In genomic region chr3:36496746-36497145, GRCm38 (mm10) we compare ENCODE assay signal across 9 mouse cellular contexts. TPM values are rescaled to one million over a fixed set of nuclear protein-coding genes. Genes with fewer than 3 reads are reported as not detected.
DNase-seq lines count a peak whose midpoint lies in the region; ATAC-seq and TF ChIP-seq lines count a peak whose summit lies in the region.
"Had no signal": no experiment of that assay in that cellular context is flagged by ENCODE, and none has a peak within 500 bp of the region (broad histone marks: within the 10 kb centered on the region; RNA-seq: fewer than 3 reads in every experiment).

No protein-coding gene starts in this region.

- no peaks in the 10 kb centered on the region for H3K36me3 ChIP-seq in kidney, adult 2 months (ENCODE audit: control insufficient read depth, insufficient read depth, low read length)
- H3K36me3 ChIP-seq in limb, embryonic 14.5 days (ENCODE audit: control insufficient read depth, insufficient read depth, low read length), result no peaks in the 10 kb centered on the region
- no peaks in the 10 kb centered on the region for H3K36me3 ChIP-seq in thymus, adult 2 months (ENCODE audit: control insufficient read depth, insufficient read depth, low read length)

- no peaks in the 10 kb centered on the region; the same call in 1 of the 2 replicates for H3K4me1 ChIP-seq in cortical plate, adult 2 months (ENCODE audit: control insufficient read depth, insufficient read depth, low read length)
- H3K4me1 ChIP-seq in kidney, adult 2 months (ENCODE audit: control insufficient read depth, insufficient read depth, low read length), result no peaks in the 10 kb centered on the region
- H3K4me1 ChIP-seq in limb, embryonic 14.5 days (ENCODE audit: control insufficient read depth, insufficient read depth, low read length), result peaks cover 6% of the 10 kb centered on the region; the same call in 1 of the 2 replicates
- no peaks in the 10 kb centered on the region for H3K4me1 ChIP-seq in thymus, adult 2 months (replicated peaks; ENCODE audit: control insufficient read depth, insufficient read depth, low read length)

- no peak overlapping the region for H3K4me2 ChIP-seq in limb, embryonic 14.5 days (replicated peaks; ENCODE audit: low read depth, low read length, severe bottlenecking)

- no peak overlapping the region for H3K9ac ChIP-seq in limb, embryonic 14.5 days (ENCODE audit: low read depth, low read length, severe bottlenecking)

- WGBS in kidney, adult 2 months, result 14% methylated on average over 14 of the region's 14 CpGs
- 19% methylated on average over 14 of the region's 14 CpGs for WGBS in limb, embryonic 14.5 days
- 18% methylated on average over 14 of the region's 14 CpGs for WGBS in thymus, adult 2 months

- H3K27ac ChIP-seq in cortical plate, adult 2 months (ENCODE audit: insufficient read depth, low read length), result no peak overlapping the region
- H3K27ac ChIP-seq in kidney, adult 2 months (ENCODE audit: insufficient read depth, low read depth, low read length), result no peak overlapping the region
- H3K27ac ChIP-seq in limb, embryonic 14.5 days (replicated peaks; ENCODE audit: low read depth, low read length), result no peak overlapping the region
- H3K27ac ChIP-seq in thymus, adult 2 months (ENCODE audit: control insufficient read depth, insufficient read depth, low read length), result no peak overlapping the region

- H3K9me3 ChIP-seq in limb, embryonic 14.5 days (ENCODE audit: control insufficient read depth, low read length), result no peaks in the 10 kb centered on the region

- peak; percentile 74 for TF ChIP-seq CTCF in cortical plate, adult 2 months (IDR thresholded peaks at IDR 0.05; ENCODE audit: extremely low read depth, insufficient read depth, low read length)
- peak; percentile 78 for TF ChIP-seq CTCF in kidney, adult 2 months (conservative IDR thresholded peaks at IDR 0.05; ENCODE audit: insufficient read depth, insufficient read length, low read depth, low read length)
- peak; percentile 72; the same call in 1 of the 2 replicates for TF ChIP-seq CTCF in thymus, adult 2 months (IDR thresholded peaks at IDR 0.05; ENCODE audit: borderline replicate concordance, control insufficient read depth, extremely low read depth, insufficient read depth, low read length, poor library complexity)

- no peak for TF ChIP-seq POLR2A in cortical plate, adult 2 months (IDR thresholded peaks at IDR 0.05; ENCODE audit: extremely low read depth, insufficient read depth, low read length)
- TF ChIP-seq POLR2A in kidney, adult 2 months (IDR thresholded peaks at IDR 0.05; ENCODE audit: low read depth, low read length), result no peak
- no peak for TF ChIP-seq POLR2A in limb, embryonic 14.5 days (IDR thresholded peaks at IDR 0.05; ENCODE audit: borderline replicate concordance, extremely low read depth, insufficient read depth, insufficient read length)
- TF ChIP-seq POLR2A in thymus, adult 2 months (IDR thresholded peaks at IDR 0.05; ENCODE audit: control insufficient read depth, extremely low read depth, insufficient read depth, low read length, poor library complexity), result no peak

- H3K4me3 ChIP-seq in cortical plate, adult 2 months (ENCODE audit: insufficient read depth, low read length), result no peak overlapping the region
- H3K4me3 ChIP-seq in kidney, adult 2 months (ENCODE audit: insufficient read depth, low read depth, low read length), result no peak overlapping the region
- H3K4me3 ChIP-seq in limb, embryonic 14.5 days (replicated peaks; ENCODE audit: low read length), result no peak overlapping the region
- no peak overlapping the region for H3K4me3 ChIP-seq in thymus, adult 2 months (ENCODE audit: control insufficient read depth, insufficient read depth, low read length)
- H3K4me3 ChIP-seq: erythroblast, embryonic 14.5 days had no signal

- peak; percentile 74 for DNase-seq in A20 (ENCODE audit: low read depth, low spot score)
- DNase-seq in gastrocnemius, postnatal 25 days, result peak; percentile 24
- DNase-seq in kidney, adult 2 months, result peak; percentile 64
- peak; percentile 90 for DNase-seq in limb, embryonic 14.5 days (ENCODE audit: low spot score)
- peak; percentile 68 for DNase-seq in neural tube, embryonic 10.5 days (ENCODE audit: extremely low spot score, low spot score)
- DNase-seq in thymus, adult 2 months, result peak; percentile 58

- ATAC-seq in activated CD4-positive, CD25-positive, alpha-beta regulatory T cell, adult 4 months, result peak; percentile 64
- ATAC-seq in limb, embryonic 14.5 days (ENCODE audit: low FRiP score, low read depth), result no peak

- H3K27me3 ChIP-seq in kidney, adult 2 months (replicated peaks; ENCODE audit: control insufficient read depth, insufficient read depth, low read length), result no peaks in the 10 kb centered on the region
- no peaks in the 10 kb centered on the region for H3K27me3 ChIP-seq in limb, embryonic 14.5 days (ENCODE audit: control insufficient read depth, insufficient read depth, low read length)
- H3K27me3 ChIP-seq in thymus, adult 2 months (ENCODE audit: control insufficient read depth, insufficient read depth, low read length), result no peaks in the 10 kb centered on the region; the same call in 1 of the 2 replicates

RNA-seq across cellular contexts. Expression of gene 1810062G17Rik, which starts 21.0 kb away (rescaled TPM):
- 1 to 10 TPM in 1 of 2 experiments, under 1 TPM in 1; 0.59 to 2.4 TPM for polyA plus RNA-seq in activated CD4-positive, CD25-positive, alpha-beta regulatory T cell, adult 4 months (2017; shearing (Covaris generic))
- 0.15 and 0.23 TPM in 2 replicates for polyA plus RNA-seq in cortical plate, adult 2 months (2012; rRNA removed)
- not detected for total RNA-seq in gastrocnemius, postnatal 25 days (2021)
- polyA plus RNA-seq in kidney, adult 2 months (2012; rRNA removed), result 0.58 and 0.80 TPM in 2 replicates
- 2.0 and 2.3 TPM in 2 replicates for polyA plus RNA-seq in limb, embryonic 14.5 days (2012; rRNA removed)
- 2.0 and 2.3 TPM in 2 replicates for polyA plus RNA-seq in limb, embryonic 14.5 days (2014; fragmentation: Nextera tagmentation; extraction: Ambion mirVana)
- polyA plus RNA-seq in thymus, adult 2 months (2012; rRNA removed), result 1.2 and 1.5 TPM in 2 replicates
- polyA plus RNA-seq: erythroblast, embryonic 14.5 days had no signal

RNA-seq across cellular contexts. Expression of gene Anxa5, which starts 21.1 kb away (rescaled TPM):
- 100 to 1,000 TPM; 135 to 153 TPM for polyA plus RNA-seq in activated CD4-positive, CD25-positive, alpha-beta regulatory T cell, adult 4 months (2017; shearing (Covaris generic))
- polyA plus RNA-seq in cortical plate, adult 2 months (2012; rRNA removed), result 99.2 and 118 TPM in 2 replicates
- total RNA-seq in gastrocnemius, postnatal 25 days (2021), result 10 to 100 TPM; 50.7 to 67.3 TPM
- polyA plus RNA-seq in kidney, adult 2 months (2012; rRNA removed), result 300 and 316 TPM in 2 replicates
- 348 and 392 TPM in 2 replicates for polyA plus RNA-seq in limb, embryonic 14.5 days (2012; rRNA removed)
- 423 and 449 TPM in 2 replicates for polyA plus RNA-seq in limb, embryonic 14.5 days (2014; fragmentation: Nextera tagmentation; extraction: Ambion mirVana)
- 374 and 442 TPM in 2 replicates for polyA plus RNA-seq in thymus, adult 2 months (2012; rRNA removed)

RNA-seq across cellular contexts. Expression of gene Gm11549, which starts 24.9 kb away (rescaled TPM):
- not detected for polyA plus RNA-seq in activated CD4-positive, CD25-positive, alpha-beta regulatory T cell, adult 4 months (2017; shearing (Covaris generic))
- 37.6 and 38.9 TPM in 2 replicates for polyA plus RNA-seq in cortical plate, adult 2 months (2012; rRNA removed)
- not detected for total RNA-seq in gastrocnemius, postnatal 25 days (2021)
- polyA plus RNA-seq in kidney, adult 2 months (2012; rRNA removed), result not detected in 2 replicates
- polyA plus RNA-seq in limb, embryonic 14.5 days (2012; rRNA removed), result 0.05 and 0.10 TPM in 2 replicates
- polyA plus RNA-seq in limb, embryonic 14.5 days (2014; fragmentation: Nextera tagmentation; extraction: Ambion mirVana), result 0.11 TPM in 1 of 2 replicates, not detected in the other
- 0.22 and 0.30 TPM in 2 replicates for polyA plus RNA-seq in thymus, adult 2 months (2012; rRNA removed)
- polyA plus RNA-seq: erythroblast, embryonic 14.5 days had no signal

RNA-seq across cellular contexts. Expression of gene Exosc9, which starts 55.7 kb away (rescaled TPM):
- polyA plus RNA-seq in activated CD4-positive, CD25-positive, alpha-beta regulatory T cell, adult 4 months (2017; shearing (Covaris generic)), result 10 to 100 TPM; 48.1 to 54.1 TPM
- polyA plus RNA-seq in cortical plate, adult 2 months (2012; rRNA removed), result 35.0 and 35.8 TPM in 2 replicates
- 10 to 100 TPM; 13.5 to 15.0 TPM for total RNA-seq in gastrocnemius, postnatal 25 days (2021)
- polyA plus RNA-seq in kidney, adult 2 months (2012; rRNA removed), result 9.0 and 9.8 TPM in 2 replicates
- 29.0 and 34.8 TPM in 2 replicates for polyA plus RNA-seq in limb, embryonic 14.5 days (2012; rRNA removed)
- polyA plus RNA-seq in limb, embryonic 14.5 days (2014; fragmentation: Nextera tagmentation; extraction: Ambion mirVana), result 54.5 and 55.0 TPM in 2 replicates
- 8.3 and 11.4 TPM in 2 replicates for polyA plus RNA-seq in thymus, adult 2 months (2012; rRNA removed)

Comparison
In these comparisons a context has a peak if more than half of its experiments do, and no peak if none do; other contexts are left out.
1. DNase-seq: peak in every context shown above with its lines; median percentile 90 in limb, embryonic 14.5 days; 74 in A20; 68 in neural tube, embryonic 10.5 days; 64 in kidney, adult 2 months; 58 in thymus, adult 2 months; 24 in gastrocnemius, postnatal 25 days.
2. RNA of gene Gm11549, which starts 24.9 kb away (polyA plus RNA-seq): 37.6 to 38.9 TPM in cortical plate, adult 2 months; 0.22 to 0.30 TPM in thymus, adult 2 months, 0.05 to 0.11 TPM in limb, embryonic 14.5 days, not detected in activated CD4-positive, CD25-positive, alpha-beta regulatory T cell, adult 4 months and not detected in kidney, adult 2 months; every median in the first group is over 10 times any median in the second.
3. Peak in every context shown above with its lines, with median percentiles within 50 percentile points of each other: CTCF ChIP-seq.